Mouse (Mus musculus) heart, postnatal 36 days (tissue): ENCODE measurements around the gene Dlx5. TPM values are rescaled to one million over a fixed set of nuclear protein-coding genes. Genes with fewer than 3 reads are reported as not detected.

Experiments
- DNase-seq, 2 experiments: peaks; one replicate each; pipeline ENCODE4 v3.0.0; 2021 to 2022
- intact Hi-C: fragments of 180-260 bp; cut with DNase I; formaldehyde crosslinking; loops from one replicate; pipeline ENCODE4 v1.15.1; 2025
- total RNA-seq, 2 experiments: library from RNA; stranded (reverse); gene quantifications; 2 replicates each; pipeline ENCODE4 v1.2.3; 2021

The Dlx5 gene
- total RNA-seq, 2 experiments from 2014 or later = 0.19 TPM

- no peak for DNase-seq
- intact Hi-C loops = loop anchor here (5.0 to 10.0 kb wide), 2 partner anchors 165 to 397 kb away; no protein-coding TSS in a partner anchor
These were observed 20.0 kb downstream of the Dlx5 start for GRCm38 (mm10) chr6:6861798-6862428.

GRCm38 (mm10) chr6:6861086-6861797 lies 20.6 kb downstream of the Dlx5 start:
- intact Hi-C loops = loop anchor here (5.0 to 10.0 kb wide), 2 partner anchors 164 to 396 kb away; no protein-coding TSS in a partner anchor
- no peak for DNase-seq

- intact Hi-C loops = loop anchor here (5.0 to 10.0 kb wide), 2 partner anchors 163 to 396 kb away; no protein-coding TSS in a partner anchor
- DNase-seq = peak in 1 of 2 experiments; percentile 31
These were observed 21.3 kb downstream of the Dlx5 start for GRCm38 (mm10) chr6:6860411-6861085.

GRCm38 (mm10) chr6:6859950-6860410 lies 21.9 kb downstream of the Dlx5 start:
- peak in 1 of 2 experiments; percentile 27 for DNase-seq
- intact Hi-C loops = loop anchor here (5.0 to 10.0 kb wide), 2 partner anchors 163 to 395 kb away; no protein-coding TSS in a partner anchor

- intact Hi-C loops = no loop called here
- no peak for DNase-seq
These were observed 22.6 kb downstream of the Dlx5 start for GRCm38 (mm10) chr6:6859111-6859949.

GRCm38 (mm10) chr6:6858571-6858970 lies 23.3 kb downstream of the Dlx5 start:
- DNase-seq = no peak
- intact Hi-C loops = no loop called here

GRCm38 (mm10) chr6:6857766-6858165 lies 24.1 kb downstream of the Dlx5 start:
- no peak for DNase-seq
- intact Hi-C loops = no loop called here

GRCm38 (mm10) chr6:6856881-6857280 lies 25.0 kb downstream of the Dlx5 start:
- intact Hi-C loops = no loop called here
- DNase-seq = no peak

- no peak for DNase-seq
- intact Hi-C loops = no loop called here
These were observed 25.6 kb downstream of the Dlx5 start for GRCm38 (mm10) chr6:6856316-6856715.

- intact Hi-C loops = no loop called here
- no peak for DNase-seq
These were observed 26.1 kb downstream of the Dlx5 start for GRCm38 (mm10) chr6:6855746-6856185.

- DNase-seq = no peak
- intact Hi-C loops = no loop called here
These were observed 26.8 kb downstream of the Dlx5 start for GRCm38 (mm10) chr6:6854902-6855745.

GRCm38 (mm10) chr6:6854176-6854575 lies 27.7 kb downstream of the Dlx5 start:
- DNase-seq = no peak
- intact Hi-C loops = no loop called here

- intact Hi-C loops = no loop called here
These were observed 28.9 kb downstream of the Dlx5 start for GRCm38 (mm10) chr6:6852944-6853343.

GRCm38 (mm10) chr6:6851166-6851565 lies 30.7 kb downstream of the Dlx5 start:
- intact Hi-C loops = no loop called here
- DNase-seq = no peak

More at GRCm38 (mm10) chr6:6852944-6853343, 28.9 kb downstream of the Dlx5 start:
- no peak for DNase-seq

GRCm38 (mm10) chr6:6850324-6851060 lies 31.4 kb downstream of the Dlx5 start:
- intact Hi-C loops = no loop called here

GRCm38 (mm10) chr6:6849744-6850143 lies 32.1 kb downstream of the Dlx5 start:
- DNase-seq = no peak
- intact Hi-C loops = no loop called here

More at GRCm38 (mm10) chr6:6850324-6851060, 31.4 kb downstream of the Dlx5 start:
- no peak for DNase-seq

- no peak for DNase-seq
- intact Hi-C loops = no loop called here
These were observed 33.3 kb downstream of the Dlx5 start for GRCm38 (mm10) chr6:6848541-6848940.

GRCm38 (mm10) chr6:6833301-6833700 lies 48.6 kb downstream of the Dlx5 start:
- intact Hi-C loops = no loop called here
- no peak for DNase-seq

- intact Hi-C loops = no loop called here
- peak in 1 of 2 experiments; percentile 12 for DNase-seq
These were observed 51.4 kb downstream of the Dlx5 start for GRCm38 (mm10) chr6:6830446-6830845.
